Mouse (Mus musculus): ENCODE data around the gene Fam84a. TPM values are rescaled to one million over a fixed set of nuclear protein-coding genes. Genes with fewer than 3 reads are reported as not detected.

Fam84a gene
- not detected in 2 replicates for polyA plus RNA-seq (2012; ENCODE audit: insufficient read depth, low replicate concordance)

DNA sequence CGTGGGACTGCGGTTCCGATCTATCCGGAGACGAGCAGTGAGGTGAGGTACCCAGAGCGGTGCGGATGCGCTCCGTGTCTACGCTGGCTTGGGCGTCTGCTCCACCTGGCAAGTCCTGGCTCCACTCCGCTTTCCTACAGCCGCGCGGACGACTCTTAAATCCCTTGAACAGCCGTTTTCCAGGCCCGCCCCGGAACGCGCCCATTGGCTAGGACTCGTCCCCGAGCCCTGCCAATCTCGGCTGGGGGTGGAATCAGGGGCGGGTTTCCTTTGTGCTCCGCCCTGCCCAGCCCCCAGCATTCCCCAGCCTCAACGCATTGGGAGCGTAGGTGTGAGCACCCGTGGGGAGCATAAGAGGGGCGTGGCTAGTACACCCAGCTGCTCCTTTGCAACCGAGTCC, at the start of gene Fam84a:
TSS of gene Fam84a (minus strand) at position 134 of the 400 bp plus-strand sequence.
- no peak for TF ChIP-seq GATA1 (IDR thresholded peaks at IDR 0.05; ENCODE audit: borderline replicate concordance, low read length)
- no peak for TF ChIP-seq FLI1 (IDR thresholded peaks at IDR 0.05; ENCODE audit: low read length)
- H3K4me3 ChIP-seq (replicated peaks), result peak within 1 kb of the TSS; percentile 90
- H3K27me3 ChIP-seq (replicated peaks), result peaks cover 47% of the 10 kb centered on the region
- peaks cover 29% of the 10 kb centered on the region for H3K9me3 ChIP-seq
- H3K36me3 ChIP-seq (replicated peaks; ENCODE audit: low read length), result no peaks in the 10 kb centered on the region
- H3K4me1 ChIP-seq, result peaks cover 29% of the 10 kb centered on the region

DNA sequence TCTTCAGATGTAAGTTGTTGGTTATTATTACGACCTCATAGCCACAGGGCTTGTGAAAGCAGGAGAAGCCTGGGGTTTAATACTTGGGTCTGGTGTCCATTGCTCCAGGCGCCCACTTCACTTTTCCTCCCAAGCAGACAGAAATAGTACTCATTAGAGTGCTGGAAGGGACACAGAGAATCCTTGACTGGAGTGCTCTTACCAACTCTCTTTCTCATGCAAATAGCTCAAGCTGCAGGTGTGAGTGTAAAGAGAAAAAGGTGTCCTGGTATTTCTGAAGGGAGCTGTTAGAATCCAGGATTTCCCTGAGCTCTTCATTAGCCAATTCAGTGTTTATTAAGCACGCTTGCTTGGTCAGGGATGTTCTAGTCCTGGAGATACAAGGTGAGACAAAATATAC, 43.6 kb upstream of the Fam84a start:
- H3K36me3 ChIP-seq (replicated peaks; ENCODE audit: low read length), result no peaks in the 10 kb centered on the region

DNA sequence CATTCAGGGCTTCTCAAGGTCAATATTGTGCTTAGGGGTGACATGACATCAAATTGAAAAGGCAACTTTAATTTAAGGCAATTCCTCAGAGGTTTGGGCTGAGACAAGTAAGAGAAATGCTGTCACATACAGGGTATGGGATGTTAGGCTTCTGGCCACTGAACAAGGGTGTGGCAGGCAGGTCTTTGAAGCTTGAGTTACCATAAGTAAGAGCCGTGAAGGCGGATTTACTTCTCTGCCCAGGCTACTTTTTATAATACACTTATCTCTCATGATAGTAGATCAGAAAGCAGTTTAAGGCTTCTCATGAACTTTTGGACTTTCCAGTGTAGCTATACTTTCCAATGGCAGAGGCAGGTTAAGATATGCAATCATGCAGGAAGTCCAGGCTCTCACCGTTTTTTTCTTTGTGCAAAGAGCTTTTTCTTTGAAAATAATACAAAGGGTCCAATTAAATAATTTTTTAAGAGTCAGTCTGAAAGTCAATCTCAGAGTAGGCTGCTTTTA, 34.9 kb upstream of the Fam84a start:
- H3K36me3 ChIP-seq (replicated peaks; ENCODE audit: low read length), result no peaks in the 10 kb centered on the region
- H3K9me3 ChIP-seq, result no peaks in the 10 kb centered on the region
- no peak for TF ChIP-seq GATA1 (IDR thresholded peaks at IDR 0.05; ENCODE audit: borderline replicate concordance, low read length)
- no peak for TF ChIP-seq FLI1 (IDR thresholded peaks at IDR 0.05; ENCODE audit: low read length)
- no peaks in the 10 kb centered on the region for H3K4me1 ChIP-seq
- H3K4me3 ChIP-seq (replicated peaks), result no peak overlapping the region
- H3K27me3 ChIP-seq (replicated peaks), result no peaks in the 10 kb centered on the region

More for the DNA sequence above, 43.6 kb upstream of the Fam84a start:
- H3K27me3 ChIP-seq (replicated peaks), result no peaks in the 10 kb centered on the region
- TF ChIP-seq GATA1 (IDR thresholded peaks at IDR 0.05; ENCODE audit: borderline replicate concordance, low read length), result no peak
- no peak for TF ChIP-seq FLI1 (IDR thresholded peaks at IDR 0.05; ENCODE audit: low read length)
- no peak overlapping the region for H3K4me3 ChIP-seq (replicated peaks)
- H3K9me3 ChIP-seq, result no peaks in the 10 kb centered on the region
- H3K4me1 ChIP-seq, result no peaks in the 10 kb centered on the region

DNA sequence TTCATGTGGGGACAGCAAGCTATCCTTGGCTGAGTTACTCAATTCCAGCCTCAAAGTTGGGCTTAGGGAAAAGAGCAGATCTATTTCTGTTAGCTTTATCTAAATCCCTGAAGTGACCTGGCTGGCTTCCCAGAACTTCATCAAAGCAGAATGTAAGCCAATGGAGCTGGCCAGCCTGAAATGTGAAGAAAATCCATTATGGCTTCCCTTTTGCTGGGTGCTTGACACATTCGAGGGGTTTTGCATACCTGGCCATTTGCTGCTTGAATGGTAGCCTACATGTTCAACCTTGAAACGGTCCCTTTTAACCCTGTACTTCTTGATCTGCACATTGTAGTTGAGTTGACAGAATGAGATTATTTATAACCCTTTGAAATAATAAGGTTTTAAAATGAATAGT, 13.9 kb upstream of the Fam84a start:
- H3K4me3 ChIP-seq (replicated peaks), result no peak overlapping the region
- H3K4me1 ChIP-seq, result no peaks in the 10 kb centered on the region
- no peaks in the 10 kb centered on the region for H3K27me3 ChIP-seq (replicated peaks)
- H3K36me3 ChIP-seq (replicated peaks; ENCODE audit: low read length), result no peaks in the 10 kb centered on the region
- TF ChIP-seq GATA1 (IDR thresholded peaks at IDR 0.05; ENCODE audit: borderline replicate concordance, low read length) (no peak), FLI1 (IDR thresholded peaks at IDR 0.05; ENCODE audit: low read length) (no peak)
- no peaks in the 10 kb centered on the region for H3K9me3 ChIP-seq

DNA sequence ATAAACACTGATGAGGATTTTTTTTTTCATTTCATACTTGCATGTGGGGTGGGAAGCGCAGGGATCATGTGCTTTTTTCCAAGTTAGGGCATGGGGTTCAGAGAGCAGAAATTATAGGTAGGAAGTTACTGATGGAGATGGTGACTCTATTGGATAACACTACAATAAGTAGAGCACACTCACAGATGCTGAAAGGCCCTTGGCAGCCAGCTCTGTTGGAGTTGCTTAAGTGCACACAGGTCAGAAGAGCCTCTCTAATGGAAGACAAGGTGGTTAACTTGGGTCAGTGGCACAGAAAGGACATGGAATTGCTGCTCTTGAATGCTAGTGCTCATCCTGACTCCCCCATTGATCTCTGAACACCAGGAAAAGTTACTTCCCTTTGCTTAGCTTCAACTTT, 13.1 kb upstream of the Fam84a start:
- Histone ChIP-seq H3K4me3 (replicated peaks) (no peak overlapping the region), H3K9me3 (no peaks in the 10 kb centered on the region), H3K27me3 (replicated peaks) (no peaks in the 10 kb centered on the region), H3K36me3 (replicated peaks; ENCODE audit: low read length) (no peaks in the 10 kb centered on the region), H3K4me1 (no peaks in the 10 kb centered on the region)
- TF ChIP-seq GATA1 (IDR thresholded peaks at IDR 0.05; ENCODE audit: borderline replicate concordance, low read length) (no peak), FLI1 (IDR thresholded peaks at IDR 0.05; ENCODE audit: low read length) (no peak)

DNA sequence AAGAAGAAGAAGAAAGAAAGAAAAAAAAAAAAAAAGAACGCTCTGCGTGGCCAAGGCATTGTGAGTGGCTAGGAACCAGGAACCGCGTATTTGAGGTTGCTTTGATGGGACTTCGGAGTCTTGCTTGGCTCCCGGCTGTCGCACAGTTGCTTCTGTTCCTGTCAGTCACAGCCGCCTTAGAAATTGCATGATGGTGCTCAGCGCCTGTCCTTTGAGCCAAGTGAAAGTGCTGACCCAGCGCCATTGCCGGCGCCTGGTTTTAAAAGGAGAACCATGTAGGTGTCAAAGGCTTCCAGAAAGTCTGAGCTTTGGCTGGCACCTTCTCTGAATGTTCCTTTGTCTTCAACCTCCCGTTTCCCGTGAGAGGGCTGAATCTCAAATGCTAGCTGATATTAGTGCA, 572 bp upstream of the Fam84a start:
- peak overlapping the region; percentile 90 for H3K4me3 ChIP-seq (replicated peaks)
- H3K4me1 ChIP-seq, result peaks cover 29% of the 10 kb centered on the region
- H3K36me3 ChIP-seq (replicated peaks; ENCODE audit: low read length), result no peaks in the 10 kb centered on the region
- H3K27me3 ChIP-seq (replicated peaks), result peaks cover 47% of the 10 kb centered on the region
- no peak for TF ChIP-seq GATA1 (IDR thresholded peaks at IDR 0.05; ENCODE audit: borderline replicate concordance, low read length)
- TF ChIP-seq FLI1 (IDR thresholded peaks at IDR 0.05; ENCODE audit: low read length), result no peak
- peaks cover 29% of the 10 kb centered on the region for H3K9me3 ChIP-seq

DNA sequence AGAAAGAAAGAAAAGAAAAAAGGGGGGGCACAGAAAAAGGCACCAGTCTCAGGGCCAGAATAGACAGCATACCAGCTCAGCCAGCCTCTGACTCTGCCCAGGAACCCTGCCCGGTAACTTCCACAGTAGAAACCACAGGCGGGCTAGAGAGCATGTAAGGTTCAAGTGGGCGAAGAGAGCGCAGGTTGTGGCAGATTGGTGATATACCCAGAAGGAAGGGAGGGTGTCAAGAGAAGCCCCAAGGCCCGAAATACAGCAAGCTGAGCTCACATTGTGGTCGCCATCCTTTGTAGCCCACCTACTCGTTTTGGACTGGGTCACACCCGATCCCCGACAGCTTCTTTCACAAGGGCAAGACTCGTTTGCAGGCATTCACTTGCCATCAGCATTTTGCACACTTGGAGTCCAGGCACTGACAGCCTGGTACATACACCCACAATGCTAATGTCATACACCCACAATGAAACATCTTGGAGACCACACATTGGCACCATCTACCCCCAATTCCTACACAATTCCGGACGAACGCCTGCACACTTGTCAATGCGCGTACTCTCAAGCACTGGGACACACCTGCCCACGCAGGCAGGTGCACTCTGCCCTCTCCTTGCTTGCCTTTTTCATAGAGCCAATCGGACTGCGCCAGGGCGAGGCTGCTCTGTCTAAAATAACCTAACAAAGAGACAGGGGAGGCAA, 770 bp downstream of the Fam84a start:
- peaks cover 47% of the 10 kb centered on the region for H3K27me3 ChIP-seq (replicated peaks)
- TF ChIP-seq GATA1 (IDR thresholded peaks at IDR 0.05; ENCODE audit: borderline replicate concordance, low read length) (no peak), FLI1 (IDR thresholded peaks at IDR 0.05; ENCODE audit: low read length) (no peak)
- no peaks in the 10 kb centered on the region for H3K36me3 ChIP-seq (replicated peaks; ENCODE audit: low read length)
- H3K4me3 ChIP-seq (replicated peaks), result peak overlapping the region; percentile 38
- H3K4me1 ChIP-seq, result peaks cover 29% of the 10 kb centered on the region
- H3K9me3 ChIP-seq, result peaks cover 29% of the 10 kb centered on the region

DNA sequence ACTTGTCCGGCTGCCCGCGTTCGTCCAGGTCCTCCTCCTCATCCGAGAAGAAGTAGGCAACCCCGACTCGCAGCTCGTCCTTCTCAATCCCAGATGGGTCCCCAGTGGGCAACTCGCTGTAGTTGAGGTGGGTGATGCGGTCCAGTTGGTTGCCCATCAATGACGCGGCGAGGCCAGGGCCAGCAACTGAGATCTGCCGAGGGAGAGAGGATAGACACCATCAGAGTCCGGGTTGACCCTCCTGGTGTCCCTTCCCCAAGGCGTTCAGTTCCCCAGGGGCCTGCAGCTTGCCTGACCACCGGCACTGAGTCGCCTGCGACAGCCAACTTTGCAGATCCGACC, 1.3 kb downstream of the Fam84a start:
- Histone ChIP-seq H3K4me3 (replicated peaks) (no peak overlapping the region), H3K36me3 (replicated peaks; ENCODE audit: low read length) (no peaks in the 10 kb centered on the region), H3K27me3 (replicated peaks) (peaks cover 47% of the 10 kb centered on the region), H3K4me1 (peaks cover 29% of the 10 kb centered on the region), H3K9me3 (peaks cover 29% of the 10 kb centered on the region)
- no peak for TF ChIP-seq FLI1 (IDR thresholded peaks at IDR 0.05; ENCODE audit: low read length)
- no peak for TF ChIP-seq GATA1 (IDR thresholded peaks at IDR 0.05; ENCODE audit: borderline replicate concordance, low read length)

DNA sequence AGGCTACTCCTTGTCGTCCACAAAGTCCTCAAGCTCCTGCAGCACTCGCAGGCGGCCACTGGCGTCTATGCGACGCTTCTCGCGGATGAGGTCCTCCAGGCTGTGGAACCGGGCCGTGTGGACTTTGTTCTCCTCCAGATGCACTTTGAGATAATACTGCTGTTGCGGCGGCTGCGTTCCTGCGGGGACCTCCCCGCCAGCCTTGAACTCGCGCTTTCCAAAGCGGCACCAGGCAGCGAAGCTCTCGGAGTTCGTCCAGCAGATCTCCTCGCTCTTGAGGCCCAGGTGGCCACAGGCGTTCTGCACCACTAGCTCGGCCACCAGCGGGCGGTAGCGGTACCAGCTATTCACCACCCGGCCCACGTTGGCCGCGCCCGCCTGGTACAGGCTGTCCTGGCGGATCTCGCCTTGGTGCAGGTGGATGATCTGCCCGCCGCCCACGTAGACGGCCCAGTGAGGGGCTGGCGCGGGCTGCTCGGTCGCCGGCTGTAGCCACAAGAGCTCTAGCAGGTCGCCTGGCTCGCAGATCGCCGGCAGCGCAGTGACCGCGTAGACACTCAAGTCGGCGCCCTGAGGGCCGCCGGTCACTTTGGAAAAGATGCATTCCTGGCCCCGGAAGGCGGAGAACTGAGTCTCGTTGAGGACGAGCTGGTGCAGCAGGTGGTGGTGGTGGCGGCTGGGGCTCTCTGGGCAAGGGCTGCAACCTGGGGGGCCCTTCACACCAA, 1.8 kb downstream of the Fam84a start:
- Histone ChIP-seq H3K9me3 (peaks cover 29% of the 10 kb centered on the region), H3K4me1 (peaks cover 29% of the 10 kb centered on the region), H3K27me3 (replicated peaks) (peaks cover 47% of the 10 kb centered on the region), H3K4me3 (replicated peaks) (peak overlapping the region; percentile 56), H3K36me3 (replicated peaks; ENCODE audit: low read length) (no peaks in the 10 kb centered on the region)
- no peak for TF ChIP-seq GATA1 (IDR thresholded peaks at IDR 0.05; ENCODE audit: borderline replicate concordance, low read length)
- TF ChIP-seq FLI1 (IDR thresholded peaks at IDR 0.05; ENCODE audit: low read length), result no peak

All from megakaryocyte, embryonic 14.5 days (primary cell).